Mouse (Mus musculus) brain, embryonic 14.5 days (tissue): ENCODE results near the gene Lrrc51. TPM values are rescaled to one million over a fixed set of nuclear protein-coding genes. Genes with fewer than 3 reads are reported as not detected.

Experiments
- DNase-seq: peaks from one replicate; pipeline ENCODE4 v3.0.0-alpha.2; 2011; ENCODE audit warnings: low read depth
- CTCF ChIP-seq: fragments of 200-500 bp; IDR thresholded peaks from 2 replicates; pipeline ENCODE4 v1.5.1; 2012; ENCODE audit warnings: inconsistent platforms, mild to moderate bottlenecking, moderate library complexity, borderline replicate concordance; ENCODE audit not compliant: insufficient read depth, insufficient read length; ENCODE audit errors: extremely low read depth
- POLR2A ChIP-seq: fragments of 200-500 bp; IDR thresholded peaks from 2 replicates; pipeline ENCODE4 v1.6.1; 2012; ENCODE audit warnings: mild to moderate bottlenecking, inconsistent platforms, borderline replicate concordance; ENCODE audit not compliant: poor library complexity, insufficient read depth, insufficient read length, severe bottlenecking; ENCODE audit errors: extremely low read depth
- polyA plus RNA-seq: library from polyadenylated mRNA; depleted of rRNA; stranded (reverse); fragments of >200 nt; gene quantifications from 2 replicates; pipeline ENCODE4 v1.2.3, GENCODE M21; 2012; rRNA removed

Lrrc51 gene
- 10.8 and 13.1 TPM in 2 replicates for polyA plus RNA-seq

DNA sequence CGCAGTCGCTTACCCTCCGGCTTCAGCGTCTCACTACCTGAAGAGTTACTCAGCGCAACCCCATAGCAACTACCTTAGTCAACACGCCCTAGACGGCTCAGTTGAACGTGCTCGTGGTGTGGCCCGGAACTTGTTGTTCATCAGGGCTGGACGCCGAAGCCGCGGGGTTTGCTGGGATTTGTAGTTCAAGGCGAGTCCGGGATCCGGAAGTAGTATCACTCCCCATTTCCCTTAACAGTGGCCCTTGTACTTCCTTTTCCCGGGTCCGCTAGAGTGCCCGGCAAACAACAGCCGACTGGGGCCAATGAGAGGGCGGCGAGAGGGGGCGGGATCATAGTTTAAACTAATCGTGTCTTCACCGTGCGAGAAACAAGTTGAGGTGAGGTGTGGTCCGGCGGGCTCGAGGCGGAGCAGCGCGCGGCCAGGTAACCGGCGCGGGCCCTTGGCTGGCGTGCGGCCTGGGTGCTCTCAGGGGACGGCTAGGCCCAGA is at the start of gene Lrrc51, which contains the start of gene Numa1:
Gene Lrrc51, minus strand, starts transcription at position 145 of the 490 bp plus-strand sequence.
Gene Numa1, plus strand, starts transcription at position 361 of the 490 bp plus-strand sequence.
- peak; percentile 99 for DNase-seq
- TF ChIP-seq CTCF (no peak), POLR2A (0 out of 2 replicates have a peak, but pooled peaks have one; percentile 32)

DNA sequence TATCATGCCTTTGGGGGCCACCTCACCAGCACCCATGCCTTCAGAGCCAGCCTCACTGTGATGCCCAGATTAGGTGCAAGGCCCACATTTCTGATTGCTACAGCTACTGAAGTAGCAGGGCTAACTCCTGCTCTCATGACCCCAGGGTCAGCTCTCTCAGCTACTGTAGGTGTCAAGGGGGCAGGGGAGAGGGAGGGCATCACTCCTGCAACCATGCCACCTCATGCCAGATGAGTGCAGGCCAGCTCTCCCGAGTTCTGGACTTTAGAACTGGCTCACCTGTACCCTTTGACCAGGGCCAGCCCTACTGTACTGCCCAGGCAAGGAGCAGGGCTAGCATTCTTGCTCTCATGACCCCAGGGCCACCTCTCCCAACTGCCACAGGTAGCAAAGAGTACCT is 49.0 kb upstream of the Lrrc51 start:
- no peak for TF ChIP-seq CTCF
- TF ChIP-seq POLR2A = no peak
- no peak for DNase-seq

DNA sequence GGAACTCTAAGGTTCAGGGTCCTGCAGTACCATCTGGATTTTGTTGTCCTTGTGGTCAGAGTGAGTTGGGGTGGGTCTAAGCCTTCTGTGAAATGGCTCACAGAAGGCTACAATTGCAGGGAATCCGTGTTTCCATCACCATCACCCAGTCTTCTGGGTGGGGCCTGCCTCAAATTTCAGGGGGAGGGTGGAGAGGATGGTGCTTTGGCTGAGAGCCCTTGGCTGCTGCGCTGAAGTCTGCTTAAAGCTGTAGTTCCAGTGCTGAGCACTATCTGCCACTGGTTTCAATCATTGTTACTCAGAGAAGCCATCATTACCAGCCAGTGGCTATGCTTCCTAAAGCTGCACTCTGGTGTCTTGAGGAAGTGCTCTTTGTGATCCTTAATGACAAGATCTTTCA is 40.8 kb upstream of the Lrrc51 start:
- TF ChIP-seq CTCF (no peak), POLR2A (no peak)
- DNase-seq = peak; percentile 20

DNA sequence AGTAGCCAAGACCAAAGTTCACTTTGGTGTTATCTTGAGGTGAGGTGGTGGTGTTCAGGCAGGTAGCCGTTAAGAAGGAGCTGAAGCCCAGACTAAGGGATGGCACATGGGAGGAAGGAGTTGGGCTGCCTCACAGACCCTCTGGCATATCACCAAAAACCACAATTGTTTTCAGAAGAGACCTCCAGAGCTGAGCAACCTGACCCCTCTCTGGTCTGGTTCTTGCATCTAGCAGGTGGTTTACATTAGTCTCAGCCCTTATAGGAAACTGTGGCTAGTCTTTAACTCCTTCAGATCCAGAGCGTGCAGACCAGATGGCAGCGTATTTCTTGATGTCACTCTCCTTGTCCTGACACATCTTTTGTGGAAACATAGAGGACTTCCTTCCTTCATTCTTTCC is 40.0 kb upstream of the Lrrc51 start:
- DNase-seq = no peak
- TF ChIP-seq POLR2A (no peak), CTCF (no peak)

DNA sequence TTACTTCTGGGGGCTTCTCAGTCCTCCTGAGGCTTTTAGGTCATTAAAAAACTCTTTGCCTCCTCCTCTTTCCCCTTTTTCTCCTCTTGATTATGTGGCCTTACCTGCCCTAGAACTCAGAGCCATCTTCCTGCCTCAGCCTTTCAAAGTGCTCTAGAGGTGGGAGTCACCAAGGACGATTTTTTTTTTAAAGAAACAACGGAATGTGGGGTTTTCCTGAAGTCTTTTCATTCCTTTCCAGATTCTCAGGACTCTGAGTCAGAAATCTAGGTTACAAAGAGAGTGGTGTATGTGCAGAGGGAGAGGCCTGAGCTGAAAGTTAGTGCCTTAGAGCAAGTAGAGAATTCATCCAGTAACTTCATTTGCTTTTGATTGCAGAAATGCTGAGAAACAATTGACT is 38.0 kb upstream of the Lrrc51 start:
- TF ChIP-seq POLR2A (no peak), CTCF (no peak)
- peak; percentile 5 for DNase-seq

DNA sequence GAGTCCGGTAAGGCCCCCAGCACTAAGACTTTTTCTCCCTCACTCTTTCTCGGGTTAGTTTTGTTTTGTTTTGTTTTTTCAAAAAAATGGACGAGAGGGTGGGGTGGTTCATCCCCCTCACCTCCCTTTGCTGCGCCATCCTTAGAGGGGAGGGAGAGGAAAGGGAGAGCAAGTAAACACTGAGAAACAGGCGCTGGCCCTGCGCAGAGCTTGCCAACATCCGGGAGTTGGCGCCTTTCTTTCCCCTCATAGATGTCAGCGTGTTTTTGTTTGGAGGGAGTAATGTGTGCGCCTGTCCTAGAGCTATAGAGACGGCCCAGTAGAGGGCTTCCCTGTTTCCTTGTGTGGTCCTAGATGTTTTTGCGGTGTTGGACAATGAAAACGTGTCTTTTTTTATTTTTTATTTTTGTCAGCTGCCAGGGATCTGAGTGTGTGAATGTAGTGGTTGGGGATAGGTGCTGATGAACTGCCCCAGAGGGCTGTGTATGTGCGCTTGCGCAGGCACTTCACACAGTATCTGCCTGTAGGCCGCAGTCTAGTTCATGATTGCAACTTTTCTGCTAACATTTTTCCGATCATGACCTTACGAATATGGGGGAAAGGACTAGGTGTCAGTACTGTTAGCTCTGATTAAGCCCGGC is 37.2 kb upstream of the Lrrc51 start:
- peak; percentile 96 for DNase-seq
- TF ChIP-seq CTCF (0 out of 2 replicates have a peak, but pooled peaks have one; percentile 0), POLR2A (no peak)

DNA sequence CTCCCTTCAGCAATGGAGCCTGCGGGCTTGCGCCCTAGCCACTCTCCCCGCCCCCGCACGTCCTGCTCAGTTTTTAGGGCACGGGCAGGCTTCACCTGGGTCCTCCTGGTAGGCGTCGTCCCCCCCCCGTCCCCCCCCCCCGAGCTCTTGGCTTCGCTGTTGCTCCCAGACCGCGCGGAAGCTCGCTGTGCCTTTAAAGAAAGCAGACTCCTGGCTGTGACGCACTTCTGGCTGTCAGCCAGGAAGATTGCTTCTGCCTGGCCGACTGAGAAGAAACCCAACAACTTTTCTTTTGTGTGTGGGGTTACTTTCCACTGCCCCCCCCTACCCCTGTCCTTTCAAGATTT is 36.7 kb upstream of the Lrrc51 start:
- no peak for TF ChIP-seq POLR2A
- TF ChIP-seq CTCF = no peak
- DNase-seq = peak; percentile 98

DNA sequence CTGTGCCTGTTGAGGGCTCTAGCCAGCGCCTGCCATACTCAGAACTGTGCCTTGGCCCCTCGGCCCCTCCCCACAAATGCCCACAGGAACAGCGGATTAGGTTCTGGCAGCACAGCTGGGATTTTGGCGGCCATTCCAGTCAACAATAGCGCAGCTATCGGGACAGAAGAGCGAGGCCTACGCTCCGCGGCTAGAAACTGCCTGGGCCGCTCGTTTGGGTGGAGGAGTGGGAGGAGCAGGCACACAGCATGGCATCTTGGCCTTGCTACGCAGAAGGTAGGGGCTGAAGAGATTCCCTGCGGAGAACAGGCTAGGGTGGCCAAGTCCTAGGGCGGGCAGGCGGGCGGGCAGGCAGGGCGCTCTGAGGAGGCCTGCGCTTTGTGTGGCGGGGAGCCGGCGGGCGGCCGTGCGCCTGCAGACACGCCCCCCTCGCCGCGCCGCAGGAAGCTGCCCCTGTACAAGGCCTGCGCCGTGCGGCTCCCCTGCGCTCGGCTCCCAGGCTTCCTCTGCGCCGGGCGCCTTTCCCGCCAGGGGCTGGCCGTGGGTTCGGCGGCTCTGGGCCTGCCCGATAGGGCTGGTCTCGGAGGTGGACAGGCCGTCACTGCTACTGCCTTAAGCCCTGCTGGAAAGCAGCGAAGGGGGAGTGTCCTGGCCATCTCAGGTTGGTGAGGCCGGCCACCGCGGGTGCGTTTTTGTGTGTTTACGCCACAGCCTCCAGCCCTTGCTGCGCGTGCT is 36.2 kb upstream of the Lrrc51 start:
- DNase-seq = peak; percentile 96
- peak; percentile 78 for TF ChIP-seq POLR2A
- TF ChIP-seq CTCF = no peak

DNA sequence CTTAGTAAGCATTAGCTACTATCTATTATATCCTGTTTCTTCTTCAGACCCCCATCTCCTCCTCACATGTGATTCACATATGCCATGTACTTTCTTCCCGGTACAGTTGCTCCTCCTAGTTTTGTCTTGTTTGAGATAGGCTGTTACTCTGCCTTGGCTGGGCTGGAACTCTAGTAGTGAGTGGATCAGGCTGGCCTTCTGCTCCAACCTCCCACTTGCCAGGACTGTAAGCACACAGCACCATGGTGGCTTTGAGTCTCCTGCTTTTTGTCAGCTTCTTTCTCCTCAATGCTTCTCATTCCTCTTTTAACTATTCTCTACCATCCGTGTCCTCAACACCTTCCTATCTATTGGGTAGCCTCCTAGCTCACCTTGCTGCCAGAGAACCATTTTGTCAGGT is 35.1 kb upstream of the Lrrc51 start:
- TF ChIP-seq POLR2A = no peak
- TF ChIP-seq CTCF = no peak
- DNase-seq = peak; percentile 15

DNA sequence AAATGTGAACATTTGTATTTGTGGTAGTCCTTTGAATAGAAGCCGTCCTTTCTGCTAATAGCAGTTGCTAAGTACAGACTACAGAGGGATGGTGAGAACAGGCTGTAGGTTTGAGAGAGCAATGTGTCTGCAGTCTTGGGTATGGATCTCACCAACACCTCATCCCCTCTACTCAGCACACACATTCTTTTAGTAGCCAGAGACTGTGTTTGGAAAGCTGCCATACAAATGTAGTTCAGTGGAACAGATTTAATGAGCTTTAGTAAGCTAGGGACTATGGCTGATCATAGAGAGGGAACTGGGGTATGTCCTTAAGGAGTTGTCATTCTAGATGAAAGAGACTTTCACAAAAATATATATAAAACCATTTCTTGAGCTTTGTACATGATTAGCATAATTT is 33.6 kb upstream of the Lrrc51 start:
- peak; percentile 57 for DNase-seq
- TF ChIP-seq POLR2A (no peak), CTCF (no peak)

DNA sequence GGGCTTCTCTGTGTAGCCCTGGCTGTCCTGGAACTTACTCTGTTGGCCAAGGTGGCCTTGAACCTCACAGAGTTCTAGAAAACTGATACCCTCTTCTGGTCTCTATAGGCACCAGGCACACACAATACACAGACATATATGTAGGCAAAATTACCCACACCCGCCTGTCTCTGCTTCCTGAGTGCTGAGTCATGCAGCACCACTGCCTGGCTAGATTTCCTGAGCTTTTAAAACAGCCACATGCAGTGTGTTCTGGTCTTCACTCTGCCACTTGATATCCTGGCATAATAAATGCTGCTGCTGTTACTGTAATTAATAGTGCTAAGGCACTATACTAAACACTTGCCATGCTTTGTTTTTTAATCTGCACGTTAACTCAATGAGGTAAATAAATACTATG is 31.9 kb upstream of the Lrrc51 start:
- TF ChIP-seq CTCF = no peak
- DNase-seq = no peak

DNA sequence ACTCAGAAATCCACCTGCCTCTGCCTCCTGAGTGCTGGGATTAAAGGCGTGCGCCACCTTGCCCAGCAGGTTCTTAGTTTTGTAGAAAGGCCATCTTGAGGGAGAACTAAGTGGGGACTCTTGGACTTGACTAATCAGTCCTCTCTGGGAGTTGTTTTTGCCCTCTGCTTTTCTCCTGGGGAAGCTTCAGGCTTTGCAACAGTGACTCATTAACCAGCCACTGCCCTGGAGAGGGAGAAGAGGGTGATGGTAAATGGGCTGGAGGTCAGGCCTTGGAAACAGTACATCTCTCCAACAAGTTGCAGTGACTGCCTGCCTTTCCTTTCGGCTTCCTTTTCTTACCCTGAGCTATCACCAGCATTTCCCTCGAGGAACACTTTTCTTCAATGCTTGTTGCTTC is 30.9 kb upstream of the Lrrc51 start:
- no peak for DNase-seq
- TF ChIP-seq CTCF (no peak), POLR2A (no peak)

DNA sequence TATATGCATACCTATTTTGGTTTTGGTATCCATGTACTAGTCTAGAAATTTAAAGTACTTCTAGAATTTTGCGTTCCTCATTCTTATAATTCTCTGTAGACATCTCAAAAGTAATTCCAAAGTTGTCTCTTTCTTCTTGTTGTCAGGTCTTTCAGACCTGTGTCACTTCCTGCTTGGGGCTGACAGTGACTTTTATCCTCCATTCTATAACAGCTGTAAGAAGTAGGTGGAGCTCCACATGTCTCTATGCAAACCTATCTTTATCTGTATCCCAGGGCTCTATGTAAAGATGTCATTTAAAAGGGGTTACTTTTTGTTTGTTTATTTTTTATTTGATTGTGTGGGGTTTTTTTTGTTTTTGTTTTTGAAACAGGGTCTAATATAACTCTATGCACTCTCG is 29.9 kb upstream of the Lrrc51 start:
- no peak for DNase-seq

More for the DNA sequence above, 29.9 kb upstream of the Lrrc51 start:
- TF ChIP-seq POLR2A (no peak), CTCF (no peak)
